Mouse (Mus musculus) intestine, embryonic 14.5 days (tissue): Measurements from ENCODE around the gene Olfr148. TPM values are rescaled to one million over a fixed set of nuclear protein-coding genes. Genes with fewer than 3 reads are reported as not detected.

Source experiments
- ATAC-seq: fragments of 200-750 bp; cut with Nextera tagmentation; replicated peaks from 2 replicates; pipeline ENCODE4 v1.8.0; 2017; ENCODE audit warnings: low read depth, moderate number of reproducible peaks, moderate TSS enrichment, moderate library complexity; ENCODE audit not compliant: low FRiP score, low TSS enrichment
- DNase-seq: peaks from one replicate; pipeline ENCODE4 v3.0.0-alpha.2; 2018; ENCODE audit warnings: low spot score
- H3K27ac ChIP-seq: fragments of 300-500 bp; sonication (generic); 2 replicates; pipeline ENCODE4 v1.5.1; 2014; ENCODE audit warnings: low read depth, mild to moderate bottlenecking, control low read depth
- H3K27me3 ChIP-seq: fragments of 300-500 bp; sonication (generic); replicated peaks from 2 replicates; pipeline ENCODE4 v1.6.1; 2014; ENCODE audit warnings: low read length, control low read depth; ENCODE audit not compliant: control insufficient read depth, insufficient read depth
- H3K36me3 ChIP-seq: fragments of 300-500 bp; sonication (generic); 2 replicates; pipeline ENCODE4 v1.6.1; 2014; ENCODE audit warnings: low read length, control low read depth; ENCODE audit not compliant: control insufficient read depth, insufficient read depth
- H3K4me1 ChIP-seq: fragments of 300-500 bp; sonication (generic); replicated peaks from 2 replicates; pipeline ENCODE4 v1.6.1; 2014; ENCODE audit warnings: low read length, control low read depth, mixed read lengths; ENCODE audit not compliant: control insufficient read depth, insufficient read depth
- H3K4me2 ChIP-seq: fragments of 300-500 bp; sonication (generic); 2 replicates; pipeline ENCODE4 v1.6.1; 2014; ENCODE audit warnings: low read length
- H3K4me3 ChIP-seq: fragments of 300-500 bp; sonication (generic); 2 replicates; pipeline ENCODE4 v1.5.1; 2014; ENCODE audit warnings: low read depth, low read length, control low read depth, mixed read lengths
- H3K9ac ChIP-seq: fragments of 300-500 bp; sonication (generic); 2 replicates; pipeline ENCODE4 v1.6.1; 2014; ENCODE audit warnings: mild to moderate bottlenecking, low read length
- H3K9me3 ChIP-seq: fragments of 300-500 bp; sonication (generic); 2 replicates; pipeline ENCODE4 v1.6.1; 2016; ENCODE audit warnings: low read length, control low read depth; ENCODE audit not compliant: control insufficient read depth
- WGBS: fragments of 180-500 bp; shearing (Covaris S2); extraction: QIAGEN DNeasy Blood & Tissue Kit; methylation state at CpG from one replicate; pipeline ENCODE4 v1.1.7; 2014; 5-methylcytosine and 5-hydroxymethylcytosine counted together
- polyA plus RNA-seq: library from polyadenylated mRNA; unstranded; fragments of >200 nt; fragmentation: Nextera tagmentation; extraction: Ambion mirVana; gene quantifications from 2 replicates; pipeline ENCODE4 v1.2.1, GENCODE M21; 2014

The Olfr148 gene
- polyA plus RNA-seq, 1 experiment from 2014 or later = not detected

GRCm38 (mm10) chr9:39621073-39621472 is 10.6 kb downstream of the Olfr148 start, which contains the start of gene Olfr960:
Gene Olfr960 (plus strand): TSS chr9:39621373.
- Histone ChIP-seq H3K27me3 (no peaks in the 10 kb centered on the region), H3K4me1 (no peaks in the 10 kb centered on the region), H3K27ac (no peak within 1 kb of the TSS), H3K4me2 (no peak within 1 kb of the TSS), H3K9ac (no peak within 1 kb of the TSS), H3K36me3 (no peaks in the 10 kb centered on the region), H3K4me3 (no peak within 1 kb of the TSS), H3K9me3 (no peaks in the 10 kb centered on the region)
- no peak for ATAC-seq
- DNase-seq = no peak
- WGBS = 80% methylated on average over 1 of the region's 1 CpGs

- H3K27me3 ChIP-seq = no peaks in the 10 kb centered on the region
- no peak for ATAC-seq
- H3K9me3 ChIP-seq = no peaks in the 10 kb centered on the region
- no peak overlapping the region for H3K4me2 ChIP-seq
- no peak overlapping the region for H3K27ac ChIP-seq
- H3K9ac ChIP-seq = no peak overlapping the region
- H3K4me3 ChIP-seq = no peak overlapping the region
- 91% methylated on average over 3 of the region's 3 CpGs for WGBS
- H3K4me1 ChIP-seq = no peaks in the 10 kb centered on the region
- no peak for DNase-seq
- no peaks in the 10 kb centered on the region for H3K36me3 ChIP-seq
These were observed 13.3 kb downstream of the Olfr148 start for GRCm38 (mm10) chr9:39623783-39624182.

- Histone ChIP-seq H3K4me3 (no peak overlapping the region), H3K9me3 (no peaks in the 10 kb centered on the region), H3K4me1 (no peaks in the 10 kb centered on the region), H3K36me3 (no peaks in the 10 kb centered on the region), H3K4me2 (no peak overlapping the region), H3K27me3 (no peaks in the 10 kb centered on the region), H3K27ac (no peak overlapping the region), H3K9ac (no peak overlapping the region)
- 27% methylated on average over 2 of the region's 2 CpGs for WGBS
- ATAC-seq (no peak), DNase-seq (no peak)
These were observed 14.3 kb downstream of the Olfr148 start for GRCm38 (mm10) chr9:39624711-39625110.

- Histone ChIP-seq H3K4me1 (no peaks in the 10 kb centered on the region), H3K4me3 (no peak overlapping the region), H3K4me2 (no peak overlapping the region), H3K9me3 (no peaks in the 10 kb centered on the region), H3K9ac (no peak overlapping the region), H3K27me3 (no peaks in the 10 kb centered on the region), H3K27ac (no peak overlapping the region), H3K36me3 (no peaks in the 10 kb centered on the region)
- DNase-seq (no peak), ATAC-seq (no peak)
- 68% methylated on average over 2 of the region's 2 CpGs for WGBS
These were observed 18.6 kb downstream of the Olfr148 start for GRCm38 (mm10) chr9:39629069-39629468.

GRCm38 (mm10) chr9:39633913-39634594 is 23.6 kb downstream of the Olfr148 start:
- 33% methylated on average over 4 of the region's 4 CpGs for WGBS
- H3K27ac ChIP-seq = no peak overlapping the region
- DNase-seq = no peak

GRCm38 (mm10) chr9:39644785-39645184 is 34.3 kb downstream of the Olfr148 start, which contains the start of gene Olfr961:
Gene Olfr961 (plus strand): TSS chr9:39645085.
- no peak for ATAC-seq
- Histone ChIP-seq H3K9ac (no peak within 1 kb of the TSS), H3K9me3 (no peaks in the 10 kb centered on the region)

More at GRCm38 (mm10) chr9:39633913-39634594, 23.6 kb downstream of the Olfr148 start:
- no peak overlapping the region for H3K4me2 ChIP-seq
- H3K9ac ChIP-seq = no peak overlapping the region
- H3K27me3 ChIP-seq = no peaks in the 10 kb centered on the region
- ATAC-seq = no peak
- H3K4me1 ChIP-seq = no peaks in the 10 kb centered on the region
- H3K9me3 ChIP-seq = no peaks in the 10 kb centered on the region
- H3K4me3 ChIP-seq = no peak overlapping the region
- H3K36me3 ChIP-seq = no peaks in the 10 kb centered on the region

GRCm38 (mm10) chr9:39647382-39647781 is 36.9 kb downstream of the Olfr148 start:
- H3K27me3 ChIP-seq = no peaks in the 10 kb centered on the region
- no peak for ATAC-seq
- DNase-seq = no peak
- H3K9me3 ChIP-seq = no peaks in the 10 kb centered on the region
- no peaks in the 10 kb centered on the region for H3K36me3 ChIP-seq
- 93% methylated on average over 4 of the region's 4 CpGs for WGBS
- no peak overlapping the region for H3K9ac ChIP-seq
- no peak overlapping the region for H3K4me2 ChIP-seq
- no peak overlapping the region for H3K4me3 ChIP-seq
- no peaks in the 10 kb centered on the region for H3K4me1 ChIP-seq
- H3K27ac ChIP-seq = no peak overlapping the region

More at GRCm38 (mm10) chr9:39644785-39645184, 34.3 kb downstream of the Olfr148 start, which contains the start of gene Olfr961:
- Histone ChIP-seq H3K4me2 (no peak within 1 kb of the TSS), H3K4me3 (no peak within 1 kb of the TSS), H3K36me3 (no peaks in the 10 kb centered on the region), H3K27ac (no peak within 1 kb of the TSS), H3K27me3 (no peaks in the 10 kb centered on the region), H3K4me1 (no peaks in the 10 kb centered on the region)
- no peak for DNase-seq

GRCm38 (mm10) chr9:39654756-39655396 is 44.4 kb downstream of the Olfr148 start:
- Histone ChIP-seq H3K4me3 (no peak overlapping the region), H3K4me1 (no peaks in the 10 kb centered on the region), H3K4me2 (no peak overlapping the region), H3K27ac (no peak overlapping the region), H3K27me3 (no peaks in the 10 kb centered on the region), H3K9ac (no peak overlapping the region), H3K36me3 (no peaks in the 10 kb centered on the region), H3K9me3 (no peaks in the 10 kb centered on the region)
- no peak for DNase-seq
- WGBS = 76% methylated on average over 6 of the region's 6 CpGs
- ATAC-seq = no peak
